Mouse (Mus musculus): ENCODE measurements around the gene Hoxc10.

DNA sequence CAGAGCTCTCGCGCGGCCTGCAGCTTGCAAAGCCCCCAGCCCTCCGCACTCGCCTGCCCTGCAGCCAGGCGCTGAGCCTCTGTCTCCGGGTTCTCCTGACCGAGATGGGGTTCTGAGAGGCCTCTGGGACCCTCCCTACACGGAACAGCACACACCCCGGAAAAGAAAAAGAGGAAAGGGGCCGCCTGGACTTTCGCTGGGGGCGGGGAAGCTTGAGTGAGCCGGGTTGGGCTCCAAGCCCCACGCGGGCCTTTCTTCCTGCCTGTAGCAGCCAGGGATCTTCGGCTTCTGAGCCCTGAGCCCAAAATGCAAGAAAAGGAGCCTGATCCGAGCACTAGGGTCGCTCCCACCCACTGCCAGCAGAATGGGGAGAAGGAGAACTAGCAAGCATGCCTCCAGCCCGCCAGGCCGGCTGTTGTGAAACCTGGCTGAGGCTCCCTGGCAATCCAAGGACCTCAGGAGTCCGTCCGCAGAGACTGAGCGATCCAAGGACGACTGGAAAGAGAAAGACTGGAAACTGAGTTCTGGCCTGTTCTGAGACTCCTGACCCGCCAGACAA, 45.4 kb downstream of the Hoxc10 start:
- TF ChIP-seq CTCF (IDR thresholded peaks at IDR 0.05; ENCODE audit: low read depth) (no peak), EP300 (optimal IDR thresholded peaks at IDR 0.05) (no peak)

Measured in stomach, postnatal 0 days (tissue).